Mouse (Mus musculus) splenic B cell, adult 2 months (primary cell): Measurements from ENCODE around the gene Cir1.
A peak's percentile ranks its signal among the peaks of the same experiment; 100 is the strongest.

Experiments
- DNase-seq: peaks from one replicate; pipeline ENCODE4 v3.0.0-alpha.2; 2011; ENCODE audit warnings: low read depth, low spot score
- H3K27me3 ChIP-seq: 2 replicates; pipeline ENCODE4 v1.6.1; 2012; ENCODE audit warnings: mild to moderate bottlenecking, low read length, moderate library complexity, mixed read lengths; ENCODE audit not compliant: control insufficient read depth, poor library complexity, insufficient read depth, severe bottlenecking
- H3K36me3 ChIP-seq: 2 replicates; pipeline ENCODE4 v1.6.1; 2012; ENCODE audit warnings: mild to moderate bottlenecking, low read length, moderate library complexity, mixed read lengths; ENCODE audit not compliant: control insufficient read depth, poor library complexity, insufficient read depth, severe bottlenecking

Gene Cir1

GRCm38 (mm10) chr2:73322991-73323390 lies 10.5 kb upstream of the Cir1 start:
- no peak for DNase-seq
- H3K27me3 ChIP-seq, result no peaks in the 10 kb centered on the region
- no peaks in the 10 kb centered on the region for H3K36me3 ChIP-seq

- Histone ChIP-seq H3K36me3 (0 out of 2 replicates have a peak, but pooled peaks cover 1% of the 10 kb centered on the region), H3K27me3 (no peaks in the 10 kb centered on the region)
- DNase-seq, result no peak
These were observed 6.7 kb upstream of the Cir1 start for GRCm38 (mm10) chr2:73319218-73319617.

GRCm38 (mm10) chr2:73317426-73317825 lies 4.9 kb upstream of the Cir1 start:
- no peaks in the 10 kb centered on the region for H3K27me3 ChIP-seq
- DNase-seq, result no peak
- H3K36me3 ChIP-seq, result 0 out of 2 replicates have a peak, but pooled peaks cover 1% of the 10 kb centered on the region

GRCm38 (mm10) chr2:73314311-73314710 lies 1.8 kb upstream of the Cir1 start:
- Histone ChIP-seq H3K27me3 (no peaks in the 10 kb centered on the region), H3K36me3 (peaks cover 4% of the 10 kb centered on the region; the same call in 1 of the 2 replicates)
- DNase-seq, result no peak

- peak; percentile 36 for DNase-seq
- Histone ChIP-seq H3K27me3 (no peaks in the 10 kb centered on the region), H3K36me3 (peaks cover 5% of the 10 kb centered on the region; the same call in 1 of the 2 replicates)
These were observed 608 bp upstream of the Cir1 start for GRCm38 (mm10) chr2:73313117-73313501.

- no peaks in the 10 kb centered on the region for H3K27me3 ChIP-seq
- H3K36me3 ChIP-seq, result peaks cover 19% of the 10 kb centered on the region
- no peak for DNase-seq
These were observed 6.5 kb downstream of the Cir1 start for GRCm38 (mm10) chr2:73306006-73306405.

- peaks cover 19% of the 10 kb centered on the region for H3K36me3 ChIP-seq
- no peak for DNase-seq
- H3K27me3 ChIP-seq, result no peaks in the 10 kb centered on the region
These were observed 8.0 kb downstream of the Cir1 start for GRCm38 (mm10) chr2:73304506-73304905.

GRCm38 (mm10) chr2:73302722-73303121 lies 9.8 kb downstream of the Cir1 start:
- Histone ChIP-seq H3K36me3 (peaks cover 17% of the 10 kb centered on the region), H3K27me3 (no peaks in the 10 kb centered on the region)
- DNase-seq, result no peak

- DNase-seq, result no peak
- Histone ChIP-seq H3K36me3 (peaks cover 17% of the 10 kb centered on the region), H3K27me3 (no peaks in the 10 kb centered on the region)
These were observed 10.5 kb downstream of the Cir1 start for GRCm38 (mm10) chr2:73301979-73302378.

- H3K27me3 ChIP-seq, result no peaks in the 10 kb centered on the region
- no peak for DNase-seq
- H3K36me3 ChIP-seq, result peaks cover 12% of the 10 kb centered on the region; the same call in 1 of the 2 replicates
These were observed 13.7 kb downstream of the Cir1 start for GRCm38 (mm10) chr2:73298841-73299240.

GRCm38 (mm10) chr2:73298154-73298553 lies 14.3 kb downstream of the Cir1 start:
- DNase-seq, result no peak
- Histone ChIP-seq H3K27me3 (no peaks in the 10 kb centered on the region), H3K36me3 (peaks cover 10% of the 10 kb centered on the region; the same call in 1 of the 2 replicates)

- Histone ChIP-seq H3K27me3 (no peaks in the 10 kb centered on the region), H3K36me3 (no peaks in the 10 kb centered on the region; the same call in 1 of the 2 replicates)
- DNase-seq, result no peak
These were observed 17.5 kb downstream of the Cir1 start for GRCm38 (mm10) chr2:73295023-73295422.

- Histone ChIP-seq H3K27me3 (no peaks in the 10 kb centered on the region), H3K36me3 (peaks cover 1% of the 10 kb centered on the region)
- DNase-seq, result no peak
These were observed 21.4 kb downstream of the Cir1 start for GRCm38 (mm10) chr2:73291130-73291529.

GRCm38 (mm10) chr2:73285630-73286029 lies 26.9 kb downstream of the Cir1 start:
- peak; percentile 65 for DNase-seq
- H3K27me3 ChIP-seq, result peaks cover 2% of the 10 kb centered on the region; the same call in 1 of the 2 replicates
- H3K36me3 ChIP-seq, result peaks cover 4% of the 10 kb centered on the region

GRCm38 (mm10) chr2:73281707-73282106 lies 30.8 kb downstream of the Cir1 start:
- 0 out of 2 replicates have a peak, but pooled peaks cover 2% of the 10 kb centered on the region for H3K36me3 ChIP-seq
- DNase-seq, result peak; percentile 27
- peaks cover 6% of the 10 kb centered on the region for H3K27me3 ChIP-seq

GRCm38 (mm10) chr2:73281048-73281661 lies 31.3 kb downstream of the Cir1 start:
- no peak for DNase-seq
- Histone ChIP-seq H3K27me3 (peaks cover 6% of the 10 kb centered on the region), H3K36me3 (0 out of 2 replicates have a peak, but pooled peaks cover 2% of the 10 kb centered on the region)
